Mouse (Mus musculus) G1E (cell line): ENCODE results near the gene Cbfa2t2.

Source experiments
- CTCF ChIP-seq: IDR thresholded peaks from 2 replicates; pipeline ENCODE4 v1.5.1; 2012; ENCODE audit warnings: low read depth, low read length, inconsistent platforms, mixed read lengths
- GATA1 ChIP-seq: IDR thresholded peaks from 2 replicates; pipeline ENCODE4 v1.6.1; 2012; ENCODE audit warnings: borderline replicate concordance, low read length, inconsistent platforms, mixed read lengths

- TF ChIP-seq CTCF (no peak), GATA1 (no peak)
Observed at GRCm38 (mm10) chr2:154570666-154571065, 134.4 kb downstream of the Cbfa2t2 start.
